Mouse (Mus musculus) ES-E14 (cell line): Measurements from ENCODE around the gene Tacr2. TPM values are rescaled to one million over a fixed set of nuclear protein-coding genes. Genes with fewer than 3 reads are reported as not detected.

Source experiments
- DNase-seq: peaks from one replicate; pipeline ENCODE4 v3.0.0-alpha.2; 2013; ENCODE audit warnings: low read depth, low spot score
- H3K27ac ChIP-seq: 2 replicates; pipeline ENCODE4 v1.5.1; 2012; ENCODE audit warnings: low read depth, mild to moderate bottlenecking, low read length, moderate library complexity, mixed read lengths; ENCODE audit not compliant: poor library complexity, insufficient read depth, severe bottlenecking
- H3K36me3 ChIP-seq: 2 replicates; pipeline ENCODE4 v1.6.1; 2012; ENCODE audit warnings: mild to moderate bottlenecking, low read length, moderate library complexity, mixed read lengths; ENCODE audit not compliant: control insufficient read depth, poor library complexity, insufficient read depth, severe bottlenecking
- H3K4me1 ChIP-seq, 2 experiments: fragments of 150-350 bp in 1 of 2; sonication (generic) in 1 of 2; 2 replicates each; pipeline ENCODE4 v1.6.1; 2012; ENCODE audit warnings: low read length in 2 of 2, mild to moderate bottlenecking in 1 of 2, mixed read lengths in 1 of 2; ENCODE audit not compliant: control insufficient read depth in 2 of 2, insufficient read depth in 2 of 2, poor library complexity in 1 of 2
- H3K4me3 ChIP-seq, 2 experiments: fragments of 150-350 bp in 1 of 2; sonication (generic) in 1 of 2; 2 replicates each; pipeline ENCODE4 v1.5.1; 2012; ENCODE audit warnings: low read length in 2 of 2, low read depth in 1 of 2, mild to moderate bottlenecking in 1 of 2, mixed read lengths in 1 of 2; ENCODE audit not compliant: insufficient read depth in 1 of 2, poor library complexity in 1 of 2, severe bottlenecking in 1 of 2
- H3K9ac ChIP-seq: 2 replicates; pipeline ENCODE4 v1.6.1; 2012; ENCODE audit warnings: low read depth, mild to moderate bottlenecking, low read length, mixed read lengths; ENCODE audit not compliant: poor library complexity, insufficient read depth, severe bottlenecking
- H3K9me3 ChIP-seq: fragments of 150-350 bp; sonication (generic); 2 replicates; pipeline ENCODE4 v1.6.1; 2012; ENCODE audit warnings: low read depth, mild to moderate bottlenecking, low read length; ENCODE audit not compliant: control insufficient read depth, insufficient read depth
- CHD2 ChIP-seq: IDR thresholded peaks from 2 replicates; pipeline ENCODE4 v1.6.1; 2014; ENCODE audit warnings: mild to moderate bottlenecking, low read depth, low read length, inconsistent platforms
- HCFC1 ChIP-seq: IDR thresholded peaks from 2 replicates; pipeline ENCODE4 v1.6.1; 2012; ENCODE audit warnings: low read length, inconsistent platforms, borderline replicate concordance; ENCODE audit not compliant: insufficient read depth
- MAFK ChIP-seq: IDR thresholded peaks from 2 replicates; pipeline ENCODE4 v1.6.1; 2014; ENCODE audit warnings: mild to moderate bottlenecking, low read depth, low read length, inconsistent platforms; ENCODE audit not compliant: insufficient read depth
- ZC3H11A ChIP-seq: IDR thresholded peaks from 2 replicates; pipeline ENCODE4 v1.6.1; 2012; ENCODE audit warnings: low read depth, mild to moderate bottlenecking, inconsistent platforms, low read length, borderline replicate concordance
- ZNF384 ChIP-seq: IDR thresholded peaks from 2 replicates; pipeline ENCODE4 v1.6.1; 2012; ENCODE audit warnings: low read depth, low read length, inconsistent platforms
- in situ Hi-C, 2 experiments: fragments of 600-800 bp; cut with MboI; formaldehyde crosslinking; loops; one replicate each; pipeline ENCODE4 v1.15.1; 2025; ENCODE audit warnings: low sequenced_read_pairs in 2 of 2, inconsistent platforms in 1 of 2; ENCODE audit not compliant: unreplicated experiment in 2 of 2
- total RNA-seq: library from RNA; depleted of rRNA; stranded (reverse); fragments of 300-350 nt; gene quantifications from 2 replicates; pipeline ENCODE4 v1.2.3, GENCODE M21; 2012

Tacr2 gene
- total RNA-seq, 1 experiment = 0.18 TPM

GRCm38 (mm10) chr10:62231395-62231732, 20.9 kb upstream of the Tacr2 start:
- H3K36me3 ChIP-seq = no peaks in the 10 kb centered on the region
- H3K9me3 ChIP-seq = no peaks in the 10 kb centered on the region
- no peak overlapping the region for H3K9ac ChIP-seq
- TF ChIP-seq HCFC1 (0 out of 2 replicates have a peak, but pooled peaks have one; percentile 11), MAFK (no peak), ZC3H11A (no peak), ZNF384 (no peak), CHD2 (no peak)
- H3K4me1 ChIP-seq = peaks cover 12% of the 10 kb centered on the region in 2 experiments; a peak in 3 of 4 replicates
- in situ Hi-C loops = no loop called here
- no peak for DNase-seq
- peak overlapping the region in 1 of 2 experiments; percentile 76; a peak in 1 of 4 replicates for H3K4me3 ChIP-seq
- H3K27ac ChIP-seq = no peak overlapping the region

- no peak for DNase-seq
- H3K9me3 ChIP-seq = no peaks in the 10 kb centered on the region
- TF ChIP-seq CHD2 (no peak), MAFK (no peak), ZNF384 (no peak), ZC3H11A (no peak), HCFC1 (no peak)
- H3K4me3 ChIP-seq = no peak overlapping the region
- in situ Hi-C loops = no loop called here
- no peak overlapping the region for H3K9ac ChIP-seq
- H3K4me1 ChIP-seq = peaks cover 12% of the 10 kb centered on the region in 2 experiments; a peak in 3 of 4 replicates
- no peak overlapping the region for H3K27ac ChIP-seq
- no peaks in the 10 kb centered on the region for H3K36me3 ChIP-seq
These were observed 20.4 kb upstream of the Tacr2 start for GRCm38 (mm10) chr10:62231811-62232210.

- peaks cover 12 to 15% of the 10 kb centered on the region in 2 experiments; a peak in 3 of 4 replicates for H3K4me1 ChIP-seq
These were observed 16.1 kb upstream of the Tacr2 start for GRCm38 (mm10) chr10:62236165-62236564.

GRCm38 (mm10) chr10:62237205-62237604, 15.0 kb upstream of the Tacr2 start:
- H3K9ac ChIP-seq = no peak overlapping the region
- H3K9me3 ChIP-seq = no peaks in the 10 kb centered on the region
- in situ Hi-C loops = no loop called here
- peaks cover 8 to 11% of the 10 kb centered on the region in 2 experiments; a peak in 3 of 4 replicates for H3K4me1 ChIP-seq
- TF ChIP-seq MAFK (no peak), HCFC1 (no peak), ZNF384 (no peak), ZC3H11A (no peak), CHD2 (no peak)
- no peak overlapping the region for H3K27ac ChIP-seq
- DNase-seq = no peak
- no peak overlapping the region for H3K4me3 ChIP-seq
- H3K36me3 ChIP-seq = no peaks in the 10 kb centered on the region

More at GRCm38 (mm10) chr10:62236165-62236564, 16.1 kb upstream of the Tacr2 start:
- in situ Hi-C loops = no loop called here
- H3K27ac ChIP-seq = no peak overlapping the region
- no peaks in the 10 kb centered on the region for H3K36me3 ChIP-seq
- no peaks in the 10 kb centered on the region for H3K9me3 ChIP-seq
- TF ChIP-seq HCFC1 (no peak), MAFK (no peak), CHD2 (no peak), ZNF384 (no peak), ZC3H11A (no peak)
- no peak overlapping the region for H3K4me3 ChIP-seq
- DNase-seq = no peak
- no peak overlapping the region for H3K9ac ChIP-seq
